In genomic region chr1:188643156-188643555, GRCm38 (mm10) we compare ENCODE assay signal across 25 mouse cellular contexts.
"Had no signal": no experiment of that assay in that cellular context is flagged by ENCODE, and none has a peak within 500 bp of the region (broad histone marks: within the 10 kb centered on the region; RNA-seq: fewer than 3 reads in every experiment).

No protein-coding gene starts in this region.

- H3K27me3 ChIP-seq: heart, embryonic 13.5 days; heart, embryonic 15.5 days; hindbrain, embryonic 13.5 days; hindbrain, embryonic 15.5 days; kidney, embryonic 15.5 days had no signal

- H3K9me3 ChIP-seq: heart, embryonic 10.5 days; heart, embryonic 13.5 days; heart, embryonic 15.5 days; hindbrain, embryonic 13.5 days; hindbrain, embryonic 15.5 days; kidney, embryonic 15.5 days; limb, embryonic 13.5 days; limb, embryonic 15.5 days had no signal

- H3K4me3 ChIP-seq: heart, embryonic 10.5 days; heart, embryonic 13.5 days; heart, embryonic 15.5 days; hindbrain, embryonic 13.5 days; hindbrain, embryonic 15.5 days; kidney, embryonic 15.5 days; limb, embryonic 13.5 days; limb, embryonic 15.5 days had no signal

- DNase-seq: forebrain, postnatal 0 days; gastrocnemius, postnatal 14 days; gastrocnemius, postnatal 36 days; heart, adult 18-20 months; heart, postnatal 14 days; heart, postnatal 36 days; kidney, adult 11 months; kidney, adult 2 months; kidney, adult 9 months; kidney, postnatal 14 days; kidney, postnatal 36 days; layer of hippocampus, adult 9-11 months; layer of hippocampus, postnatal 36 days; left cerebral cortex, postnatal 4 days had no signal

- H3K27ac ChIP-seq: heart, embryonic 10.5 days; heart, embryonic 13.5 days; heart, embryonic 15.5 days; hindbrain, embryonic 13.5 days; hindbrain, embryonic 15.5 days; hindbrain, postnatal 0 days; kidney, embryonic 15.5 days; kidney, postnatal 0 days; limb, embryonic 13.5 days; limb, embryonic 15.5 days had no signal

- ATAC-seq: forebrain, postnatal 0 days; hindbrain, postnatal 0 days; intestine, embryonic 16.5 days had no signal

- H3K9ac ChIP-seq: forebrain, postnatal 0 days; heart, embryonic 13.5 days; heart, embryonic 15.5 days; hindbrain, embryonic 13.5 days; hindbrain, embryonic 15.5 days; kidney, embryonic 15.5 days; limb, embryonic 13.5 days; limb, embryonic 15.5 days had no signal

- H3K4me1 ChIP-seq: heart, embryonic 15.5 days; hindbrain, embryonic 13.5 days; hindbrain, embryonic 15.5 days; kidney, embryonic 15.5 days; limb, embryonic 13.5 days; limb, embryonic 15.5 days had no signal

- H3K36me3 ChIP-seq: heart, embryonic 10.5 days; heart, embryonic 13.5 days; heart, embryonic 15.5 days; hindbrain, embryonic 13.5 days; hindbrain, embryonic 15.5 days; kidney, embryonic 15.5 days; limb, embryonic 13.5 days; limb, embryonic 15.5 days had no signal

- H3K4me2 ChIP-seq: heart, embryonic 13.5 days; heart, embryonic 15.5 days; hindbrain, embryonic 13.5 days; hindbrain, embryonic 15.5 days; kidney, embryonic 15.5 days; limb, embryonic 13.5 days; limb, embryonic 15.5 days had no signal
